Mouse (Mus musculus): ENCODE measurements around the gene Shisa4.
A peak's percentile ranks its signal among the peaks of the same experiment; 100 is the strongest.
"Not testable (repeated sequence)": the region's sequence is repeated elsewhere in the genome, so short reads cannot be mapped to it uniquely, and the experiment has no call there.

Shisa4 gene

GRCm38 (mm10) chr1:135374868-135375581 lies at the start of gene Shisa4:
Shisa4 (minus strand) TSS chr1:135375237.
- DNase-seq (ENCODE audit: low read depth, low spot score), result peak; percentile 46

- DNase-seq (ENCODE audit: low read depth, low spot score), result no peak
Observed at GRCm38 (mm10) chr1:135422772-135423171, 47.7 kb upstream of the Shisa4 start.

GRCm38 (mm10) chr1:135413996-135414395 lies 39.0 kb upstream of the Shisa4 start:
- no peak for DNase-seq (ENCODE audit: low read depth, low spot score)

GRCm38 (mm10) chr1:135412130-135412529 lies 37.1 kb upstream of the Shisa4 start:
- DNase-seq (ENCODE audit: low read depth, low spot score), result no peak

- DNase-seq (ENCODE audit: low read depth, low spot score), result no peak
Observed at GRCm38 (mm10) chr1:135410967-135411366, 35.9 kb upstream of the Shisa4 start.

- no peak for DNase-seq (ENCODE audit: low read depth, low spot score)
Observed at GRCm38 (mm10) chr1:135408973-135409372, 33.9 kb upstream of the Shisa4 start.

- DNase-seq (ENCODE audit: low read depth, low spot score), result peak; percentile 64
Observed at GRCm38 (mm10) chr1:135405356-135405755, 30.3 kb upstream of the Shisa4 start.

- DNase-seq (ENCODE audit: low read depth, low spot score), result no peak
Observed at GRCm38 (mm10) chr1:135401452-135402110, 26.5 kb upstream of the Shisa4 start.

GRCm38 (mm10) chr1:135399466-135399865 lies 24.4 kb upstream of the Shisa4 start:
- no peak for DNase-seq (ENCODE audit: low read depth, low spot score)

GRCm38 (mm10) chr1:135385161-135385560 lies 10.1 kb upstream of the Shisa4 start:
- DNase-seq (ENCODE audit: low read depth, low spot score), result no peak

GRCm38 (mm10) chr1:135384171-135384570 lies 9.1 kb upstream of the Shisa4 start:
- DNase-seq (ENCODE audit: low read depth, low spot score), result no peak

GRCm38 (mm10) chr1:135381560-135381959 lies 6.5 kb upstream of the Shisa4 start:
- DNase-seq (ENCODE audit: low read depth, low spot score), result not testable (repeated sequence)

GRCm38 (mm10) chr1:135380071-135380991 lies 5.3 kb upstream of the Shisa4 start:
- no peak for DNase-seq (ENCODE audit: low read depth, low spot score)

- DNase-seq (ENCODE audit: low read depth, low spot score), result no peak
Observed at GRCm38 (mm10) chr1:135379048-135379447, 4.0 kb upstream of the Shisa4 start.

GRCm38 (mm10) chr1:135378576-135378975 lies 3.5 kb upstream of the Shisa4 start:
- no peak for DNase-seq (ENCODE audit: low read depth, low spot score)

- no peak for DNase-seq (ENCODE audit: low read depth, low spot score)
Observed at GRCm38 (mm10) chr1:135374175-135374867, 716 bp downstream of the Shisa4 start.

- DNase-seq (ENCODE audit: low read depth, low spot score), result no peak
Observed at GRCm38 (mm10) chr1:135373171-135373677, 1.8 kb downstream of the Shisa4 start.

- DNase-seq (ENCODE audit: low read depth, low spot score), result no peak
Observed at GRCm38 (mm10) chr1:135369415-135369814, 5.6 kb downstream of the Shisa4 start.

- peak; percentile 63 for DNase-seq (ENCODE audit: low read depth, low spot score)
Observed at GRCm38 (mm10) chr1:135368982-135369381, 6.1 kb downstream of the Shisa4 start.

- DNase-seq (ENCODE audit: low read depth, low spot score), result peak; percentile 99
Observed at GRCm38 (mm10) chr1:135368245-135368644, 6.8 kb downstream of the Shisa4 start.

- no peak for DNase-seq (ENCODE audit: low read depth, low spot score)
Observed at GRCm38 (mm10) chr1:135367595-135367994, 7.4 kb downstream of the Shisa4 start.

Data from R1 (cell line).